Mouse (Mus musculus) ES-Bruce4 (cell line): ENCODE data around the gene Sorcs3.

Source experiments
- CTCF ChIP-seq: IDR thresholded peaks from one replicate; pipeline ENCODE4 v1.8.1; 2011; ENCODE audit warnings: low read depth, low read length
- EP300 ChIP-seq: IDR thresholded peaks from 2 replicates; pipeline ENCODE4 v1.6.1; 2011; ENCODE audit warnings: low read depth, low read length; ENCODE audit not compliant: insufficient read depth
- POLR2A ChIP-seq: IDR thresholded peaks from one replicate; pipeline ENCODE4 v1.8.1; 2011; ENCODE audit warnings: low read length; ENCODE audit not compliant: insufficient read depth

DNA sequence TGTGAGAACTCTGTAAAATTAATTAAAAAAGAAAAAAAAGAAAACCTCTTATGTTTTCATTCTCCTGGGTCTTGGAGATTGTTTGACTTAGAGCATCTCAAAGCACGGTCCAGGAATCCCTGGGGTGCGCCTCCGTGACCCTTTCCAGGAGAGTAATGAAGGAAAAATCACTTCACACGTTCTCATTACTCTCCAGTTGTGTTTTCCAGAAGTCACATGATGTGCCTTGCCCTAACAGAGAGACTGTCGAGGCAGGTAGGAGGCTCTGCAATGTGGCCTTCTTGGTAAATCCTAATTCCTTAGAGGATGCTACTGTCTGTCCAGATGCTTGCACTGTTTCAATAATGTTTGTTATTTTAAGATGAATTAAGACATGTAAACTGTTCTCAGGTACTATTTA lies 266.1 kb downstream of the Sorcs3 start:
- no peak for TF ChIP-seq CTCF
- TF ChIP-seq POLR2A, result no peak
- no peak for TF ChIP-seq EP300
